Mouse (Mus musculus): Measurements from ENCODE around the gene Tmem236.

GRCm38 (mm10) chr2:14229979-14230378, 55.7 kb downstream of the Tmem236 start:
- TF ChIP-seq CTCF (IDR thresholded peaks at IDR 0.05) (no peak), EP300 (IDR thresholded peaks at IDR 0.05) (no peak)
